30 mouse cellular contexts compared by ENCODE assay signal in genomic region chr14:55833126-55833525, GRCm38 (mm10). TPM values are rescaled to one million over a fixed set of nuclear protein-coding genes. Genes with fewer than 3 reads are reported as not detected.
DNase-seq lines count a peak whose midpoint lies in the region; ATAC-seq and TF ChIP-seq lines count a peak whose summit lies in the region.
"Had no signal": no experiment of that assay in that cellular context is flagged by ENCODE, and none has a peak within 500 bp of the region (broad histone marks: within the 10 kb centered on the region; RNA-seq: fewer than 3 reads in every experiment).

No protein-coding gene starts in this region.

- H3K9ac ChIP-seq in embryonic facial prominence, embryonic 14.5 days (ENCODE audit: low read depth, low read length): no peak overlapping the region
- H3K9ac ChIP-seq in limb, embryonic 15.5 days: no peak overlapping the region
- H3K9ac ChIP-seq: forebrain, embryonic 13.5 days; heart, embryonic 12.5 days; heart, embryonic 15.5 days; hindbrain, embryonic 12.5 days; hindbrain, embryonic 15.5 days had no signal

- no peaks in the 10 kb centered on the region for H3K9me3 ChIP-seq in E14TG2a.4 (ENCODE audit: low read length)
- no peaks in the 10 kb centered on the region for H3K9me3 ChIP-seq in embryonic facial prominence, embryonic 14.5 days (ENCODE audit: control insufficient read depth, low read length)
- no peaks in the 10 kb centered on the region for H3K9me3 ChIP-seq in limb, embryonic 15.5 days
- H3K9me3 ChIP-seq in forebrain, embryonic 10.5 days: no peaks in the 10 kb centered on the region
- H3K9me3 ChIP-seq: forebrain, embryonic 13.5 days; heart, embryonic 12.5 days; heart, embryonic 15.5 days; hindbrain, embryonic 12.5 days; hindbrain, embryonic 15.5 days had no signal

- WGBS in embryonic facial prominence, embryonic 14.5 days: 87% methylated on average over 4 of the region's 4 CpGs
- 83% methylated on average over 4 of the region's 4 CpGs for WGBS in limb, embryonic 15.5 days
- 88% methylated on average over 4 of the region's 4 CpGs for WGBS in forebrain, embryonic 10.5 days

- intact Hi-C loops in heart, postnatal 25 days (cut with DNase I): no loop called here

- ATAC-seq in embryonic facial prominence, embryonic 14.5 days (ENCODE audit: low read depth): no peak
- ATAC-seq in limb, embryonic 15.5 days (ENCODE audit: insufficient number of reproducible peaks, low FRiP score, low TSS enrichment, low read depth): no peak
- no peak for ATAC-seq in granulocyte monocyte progenitor cell, adult 5-6 weeks (replicated peaks; ENCODE audit: poor library complexity, severe bottlenecking)
- ATAC-seq: activated CD4-positive, CD25-positive, alpha-beta regulatory T cell, adult 4 months; forebrain, embryonic 13.5 days; forebrain, embryonic 16.5 days had no signal

- H3K27ac ChIP-seq in embryonic facial prominence, embryonic 14.5 days (replicated peaks; ENCODE audit: low read depth, low read length): 0 out of 2 replicates have a peak overlapping the region, but pooled peaks have one; percentile 53
- H3K27ac ChIP-seq in limb, embryonic 15.5 days: 0 out of 2 replicates have a peak overlapping the region, but pooled peaks have one; percentile 33
- H3K27ac ChIP-seq in forebrain, embryonic 10.5 days: no peak overlapping the region
- H3K27ac ChIP-seq: forebrain, embryonic 13.5 days; heart, embryonic 15.5 days; hindbrain, embryonic 12.5 days; hindbrain, embryonic 15.5 days had no signal

- peaks cover 95% of the 10 kb centered on the region for H3K4me1 ChIP-seq in E14TG2a.4 (replicated peaks; ENCODE audit: low read depth, low read length)
- peaks cover 28% of the 10 kb centered on the region for H3K4me1 ChIP-seq in embryonic facial prominence, embryonic 14.5 days (ENCODE audit: control insufficient read depth, insufficient read depth, low read length)
- peaks cover 53% of the 10 kb centered on the region for H3K4me1 ChIP-seq in limb, embryonic 15.5 days
- H3K4me1 ChIP-seq in forebrain, embryonic 10.5 days: peaks cover 36% of the 10 kb centered on the region
- H3K4me1 ChIP-seq: hindbrain, embryonic 15.5 days had no signal

- peak; percentile 74 for DNase-seq in heart, adult 11 months
- no peak for DNase-seq in heart, postnatal 25 days (ENCODE audit: low spot score)
- no peak for DNase-seq in embryonic facial prominence, embryonic 14.5 days (ENCODE audit: low spot score)
- no peak for DNase-seq in forebrain, embryonic 10.5 days (ENCODE audit: extremely low spot score, low spot score)
- DNase-seq: adrenal gland, adult 8-10 months; adrenal gland, postnatal 25 days; B cell, adult 2 months; cerebellum, adult 11-12 months; cerebellum, adult 8-10 months; cerebellum, postnatal 10 days; cerebellum, postnatal 36 days; embryo, embryonic 11 days; gastrocnemius, postnatal 10 days; gastrocnemius, postnatal 36 days; heart, adult 18-20 months; heart, postnatal 10 days; heart, postnatal 4 days had no signal

- H3K4me2 ChIP-seq in embryonic facial prominence, embryonic 14.5 days (ENCODE audit: low read depth, low read length): no peak overlapping the region
- H3K4me2 ChIP-seq in limb, embryonic 15.5 days: no peak overlapping the region
- H3K4me2 ChIP-seq: forebrain, embryonic 13.5 days; heart, embryonic 12.5 days; heart, embryonic 15.5 days; hindbrain, embryonic 12.5 days; hindbrain, embryonic 15.5 days had no signal

- peak overlapping the region; percentile 68 for H3K4me3 ChIP-seq in E14TG2a.4 (replicated peaks; ENCODE audit: low read length)
- H3K4me3 ChIP-seq in embryonic facial prominence, embryonic 14.5 days (ENCODE audit: low read depth, low read length): no peak overlapping the region
- no peak overlapping the region for H3K4me3 ChIP-seq in limb, embryonic 15.5 days
- H3K4me3 ChIP-seq in forebrain, embryonic 10.5 days: no peak overlapping the region
- H3K4me3 ChIP-seq: erythroblast, embryonic 14.5 days; forebrain, embryonic 13.5 days; heart, embryonic 12.5 days; heart, embryonic 15.5 days; hindbrain, embryonic 12.5 days; hindbrain, embryonic 15.5 days had no signal

- H3K36me3 ChIP-seq in E14TG2a.4 (ENCODE audit: insufficient read depth, low read length): peaks cover 47% of the 10 kb centered on the region
- peaks cover 63% of the 10 kb centered on the region for H3K36me3 ChIP-seq in embryonic facial prominence, embryonic 14.5 days (ENCODE audit: control insufficient read depth, insufficient read depth, low read length)
- peaks cover 52% of the 10 kb centered on the region for H3K36me3 ChIP-seq in limb, embryonic 15.5 days
- H3K36me3 ChIP-seq in forebrain, embryonic 10.5 days (replicated peaks): peaks cover 58% of the 10 kb centered on the region
- H3K36me3 ChIP-seq: heart, embryonic 15.5 days; hindbrain, embryonic 15.5 days had no signal

- no peak for TF ChIP-seq CTCF in E14TG2a.4 (conservative IDR thresholded peaks at IDR 0.05; ENCODE audit: low read length)

- H3K27me3 ChIP-seq in E14TG2a.4 (ENCODE audit: insufficient read depth, low read length): peaks cover 5% of the 10 kb centered on the region; the same call in 1 of the 2 replicates
- no peaks in the 10 kb centered on the region for H3K27me3 ChIP-seq in embryonic facial prominence, embryonic 14.5 days (replicated peaks; ENCODE audit: control insufficient read depth, insufficient read depth, low read length)
- no peaks in the 10 kb centered on the region for H3K27me3 ChIP-seq in limb, embryonic 15.5 days
- H3K27me3 ChIP-seq in forebrain, embryonic 10.5 days (ENCODE audit: poor library complexity, severe bottlenecking): peaks cover 8% of the 10 kb centered on the region
- H3K27me3 ChIP-seq: forebrain, embryonic 13.5 days; heart, embryonic 12.5 days; hindbrain, embryonic 12.5 days had no signal

RNA-seq across cellular contexts. Expression of gene Nfatc4, which starts 10.2 kb away (rescaled TPM):
- 1 to 10 TPM; 3.9 to 5.5 TPM for total RNA-seq in heart, postnatal 25 days (2021)
- polyA plus RNA-seq in embryonic facial prominence, embryonic 14.5 days (2014; fragmentation: Nextera tagmentation; extraction: Ambion mirVana): 56.5 and 74.7 TPM in 2 replicates
- 89.3 and 95.9 TPM in 2 replicates for polyA plus RNA-seq in limb, embryonic 15.5 days (2015; fragmentation: Nextera tagmentation; extraction: Ambion mirVana)
- not detected in 2 replicates for total RNA-seq in granulocyte monocyte progenitor cell, adult 5-6 weeks (2014; fragmentation: Nextera tagmentation)
- total RNA-seq in granulocyte monocyte progenitor cell, adult 5-6 weeks (2017): not detected in 2 replicates
- polyA plus RNA-seq in forebrain, embryonic 10.5 days (2016; fragmentation: Nextera tagmentation; extraction: Ambion mirVana): 37.9 and 39.1 TPM in 2 replicates
- total RNA-seq: CH12.LX had no signal
- polyA plus RNA-seq: activated CD4-positive, CD25-positive, alpha-beta regulatory T cell, adult 4 months; erythroblast, embryonic 14.5 days had no signal

RNA-seq across cellular contexts. Expression of gene Nynrin, which starts 20.7 kb away (rescaled TPM):
- total RNA-seq in heart, postnatal 25 days (2021): 1 to 10 TPM; 8.2 to 9.7 TPM
- 15.6 and 19.5 TPM in 2 replicates for polyA plus RNA-seq in embryonic facial prominence, embryonic 14.5 days (2014; fragmentation: Nextera tagmentation; extraction: Ambion mirVana)
- polyA plus RNA-seq in limb, embryonic 15.5 days (2015; fragmentation: Nextera tagmentation; extraction: Ambion mirVana): 21.6 and 25.5 TPM in 2 replicates
- total RNA-seq in granulocyte monocyte progenitor cell, adult 5-6 weeks (2014; fragmentation: Nextera tagmentation): 4.1 and 7.6 TPM in 2 replicates
- total RNA-seq in granulocyte monocyte progenitor cell, adult 5-6 weeks (2017): 2.4 and 3.3 TPM in 2 replicates
- 24.5 and 25.8 TPM in 2 replicates for polyA plus RNA-seq in forebrain, embryonic 10.5 days (2016; fragmentation: Nextera tagmentation; extraction: Ambion mirVana)

RNA-seq across cellular contexts. Expression of gene Ripk3, which starts 44.5 kb away (rescaled TPM):
- total RNA-seq in heart, postnatal 25 days (2021): 1 to 10 TPM; 2.3 to 3.4 TPM
- 32.0 and 35.3 TPM in 2 replicates for polyA plus RNA-seq in embryonic facial prominence, embryonic 14.5 days (2014; fragmentation: Nextera tagmentation; extraction: Ambion mirVana)
- polyA plus RNA-seq in limb, embryonic 15.5 days (2015; fragmentation: Nextera tagmentation; extraction: Ambion mirVana): 35.0 and 37.6 TPM in 2 replicates
- 104 and 157 TPM in 2 replicates for total RNA-seq in granulocyte monocyte progenitor cell, adult 5-6 weeks (2014; fragmentation: Nextera tagmentation)
- 40.9 and 42.4 TPM in 2 replicates for total RNA-seq in granulocyte monocyte progenitor cell, adult 5-6 weeks (2017)
- 8.0 and 10.2 TPM in 2 replicates for polyA plus RNA-seq in forebrain, embryonic 10.5 days (2016; fragmentation: Nextera tagmentation; extraction: Ambion mirVana)

RNA-seq across cellular contexts. Expression of gene Adcy4, which starts 49.2 kb away (rescaled TPM):
- 10 to 100 TPM; 18.2 to 23.8 TPM for total RNA-seq in heart, postnatal 25 days (2021)
- polyA plus RNA-seq in embryonic facial prominence, embryonic 14.5 days (2014; fragmentation: Nextera tagmentation; extraction: Ambion mirVana): 13.4 and 16.2 TPM in 2 replicates
- 16.8 and 21.3 TPM in 2 replicates for polyA plus RNA-seq in limb, embryonic 15.5 days (2015; fragmentation: Nextera tagmentation; extraction: Ambion mirVana)
- total RNA-seq in granulocyte monocyte progenitor cell, adult 5-6 weeks (2014; fragmentation: Nextera tagmentation): not detected in 2 replicates
- total RNA-seq in granulocyte monocyte progenitor cell, adult 5-6 weeks (2017): not detected in 2 replicates
- 4.6 and 5.4 TPM in 2 replicates for polyA plus RNA-seq in forebrain, embryonic 10.5 days (2016; fragmentation: Nextera tagmentation; extraction: Ambion mirVana)
- total RNA-seq: CH12.LX had no signal

RNA-seq across cellular contexts. Expression of gene Cbln3, which starts 51.1 kb away (rescaled TPM):
- total RNA-seq in heart, postnatal 25 days (2021): under 1 TPM in 1 of 2 experiments, not detected in 1; 0.14 TPM
- polyA plus RNA-seq in embryonic facial prominence, embryonic 14.5 days (2014; fragmentation: Nextera tagmentation; extraction: Ambion mirVana): 0.25 and 0.50 TPM in 2 replicates
- polyA plus RNA-seq in limb, embryonic 15.5 days (2015; fragmentation: Nextera tagmentation; extraction: Ambion mirVana): 0.24 and 0.46 TPM in 2 replicates
- total RNA-seq in granulocyte monocyte progenitor cell, adult 5-6 weeks (2014; fragmentation: Nextera tagmentation): not detected in 2 replicates
- not detected in 2 replicates for total RNA-seq in granulocyte monocyte progenitor cell, adult 5-6 weeks (2017)
- 0.10 and 0.12 TPM in 2 replicates for polyA plus RNA-seq in forebrain, embryonic 10.5 days (2016; fragmentation: Nextera tagmentation; extraction: Ambion mirVana)
- total RNA-seq: gastrocnemius, adult 18-20 months; gastrocnemius, postnatal 36 days; heart, adult 18-20 months had no signal
- polyA plus RNA-seq: erythroblast, embryonic 14.5 days had no signal
